Mouse (Mus musculus): ENCODE results near the gene Pdzrn3.

The Pdzrn3 gene

GRCm38 (mm10) chr6:101254652-101255051 lies 123.0 kb downstream of the Pdzrn3 start:
- no peak for DNase-seq (ENCODE audit: low read depth)

GRCm38 (mm10) chr6:101251916-101252603 lies 125.6 kb downstream of the Pdzrn3 start:
- peak; percentile 22 for DNase-seq (ENCODE audit: low read depth)

- peak; percentile 73 for DNase-seq (ENCODE audit: low read depth)
Measured at GRCm38 (mm10) chr6:101251160-101251559, 126.5 kb downstream of the Pdzrn3 start.

DNA sequence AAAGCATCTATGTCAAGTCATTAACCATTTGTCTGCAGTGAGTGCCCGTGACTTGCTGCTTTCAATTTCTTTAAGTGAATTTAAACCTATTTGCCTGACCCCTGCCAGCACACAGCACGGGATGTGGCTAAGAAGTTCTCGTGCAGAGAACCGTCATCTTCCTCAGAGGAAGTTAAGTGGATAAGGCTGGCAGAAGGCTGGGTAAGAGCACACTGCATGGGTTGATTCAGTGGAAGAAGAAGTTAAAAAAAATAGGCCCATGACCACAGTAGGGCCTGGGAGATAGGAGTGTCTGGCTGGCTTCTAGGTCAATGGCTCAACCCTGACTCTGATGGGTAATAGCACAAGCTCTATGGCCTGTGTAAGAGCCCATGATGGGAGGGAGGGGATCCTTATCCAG lies 131.6 kb downstream of the Pdzrn3 start:
- no peak for DNase-seq (ENCODE audit: low read depth)

DNA sequence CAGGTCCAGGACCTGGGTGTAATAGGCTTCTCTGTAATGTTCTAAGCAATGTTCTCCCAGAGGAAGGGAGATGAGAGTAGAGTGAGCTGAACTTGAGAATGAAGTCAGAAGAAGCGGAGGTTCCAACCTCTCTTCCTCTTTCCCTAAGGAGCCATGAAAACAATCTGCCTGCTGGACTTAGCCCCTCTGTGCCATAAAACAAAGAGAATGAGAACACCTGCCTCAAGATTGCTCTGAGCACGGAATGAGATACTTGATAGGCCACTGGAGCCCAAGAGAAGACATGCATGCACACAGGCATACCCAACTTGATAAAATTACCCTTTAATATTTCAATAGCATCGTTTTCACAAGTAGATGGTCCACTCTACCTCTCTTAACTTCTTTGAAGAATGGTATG lies 133.3 kb downstream of the Pdzrn3 start:
- DNase-seq (ENCODE audit: low read depth), result no peak

- DNase-seq (ENCODE audit: low read depth), result no peak
Measured at GRCm38 (mm10) chr6:101243189-101243815, 134.4 kb downstream of the Pdzrn3 start.

DNA sequence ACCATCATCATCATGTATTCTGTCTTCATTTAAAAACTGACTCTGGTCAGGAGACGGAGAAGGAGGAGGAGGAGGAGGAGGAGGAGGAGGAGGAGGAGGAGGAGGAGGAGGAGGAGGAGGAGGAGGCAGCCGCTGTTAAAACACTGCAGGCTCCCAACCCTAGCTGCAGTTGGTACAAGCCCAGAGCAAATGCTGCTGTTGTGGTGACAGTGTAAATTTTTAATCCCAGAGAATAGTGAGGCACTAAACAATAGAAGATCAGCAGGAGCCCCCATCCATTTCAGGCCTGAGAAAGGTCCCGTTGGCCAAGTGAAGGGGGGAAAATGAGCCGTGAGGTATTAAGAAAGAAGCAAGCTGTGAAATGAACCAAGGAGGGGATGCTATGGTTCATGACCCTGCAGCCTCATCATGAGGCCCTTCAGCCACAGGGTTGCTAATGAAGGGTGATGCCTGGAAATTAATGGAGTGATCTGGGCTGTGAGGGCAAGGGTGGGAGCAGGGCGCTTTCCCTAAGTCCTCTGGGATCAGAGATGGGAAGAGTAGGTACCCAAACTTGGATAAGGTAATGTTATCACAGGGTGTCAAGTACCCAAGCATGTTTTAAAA lies 141.0 kb downstream of the Pdzrn3 start:
- DNase-seq (ENCODE audit: low read depth), result no peak

DNA sequence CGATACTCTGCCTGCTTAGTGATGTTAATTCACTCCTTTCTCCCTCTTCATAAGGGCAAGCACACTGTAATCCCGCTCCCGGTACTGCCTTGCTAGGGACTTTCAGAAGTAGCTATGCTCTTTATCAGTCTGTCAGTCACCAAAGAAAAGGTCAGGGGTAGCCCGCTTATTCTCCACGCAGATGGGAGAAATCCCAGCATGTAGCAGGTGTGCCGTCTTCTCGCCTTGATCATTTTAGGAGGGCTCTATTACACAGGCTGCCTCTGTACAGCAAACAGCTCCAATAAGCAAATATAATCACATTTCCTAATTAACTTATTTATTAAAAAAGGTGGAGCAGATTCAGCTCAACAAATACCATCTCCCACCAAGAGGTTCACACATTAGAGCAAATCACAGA lies 141.5 kb downstream of the Pdzrn3 start:
- DNase-seq (ENCODE audit: low read depth), result no peak

DNA sequence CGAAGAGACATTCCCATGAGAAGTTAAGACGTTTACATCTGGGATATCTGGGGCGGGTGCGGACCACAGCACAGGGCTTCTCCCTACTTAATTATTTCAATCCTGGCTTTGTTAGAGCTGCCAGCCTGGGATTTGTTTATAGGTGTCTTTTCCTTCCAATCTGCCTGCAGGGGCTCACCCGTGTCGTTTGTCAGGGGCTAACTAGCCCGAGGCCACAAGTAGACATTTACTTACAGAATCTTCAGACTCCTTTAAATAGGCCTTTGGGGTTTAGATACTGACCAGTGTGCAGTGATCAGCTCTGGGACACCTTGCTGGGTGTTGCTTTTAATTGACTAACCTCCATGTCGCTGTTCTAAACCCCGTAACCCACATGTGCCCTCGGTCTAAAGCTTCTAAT lies 143.3 kb downstream of the Pdzrn3 start:
- no peak for DNase-seq (ENCODE audit: low read depth)

DNA sequence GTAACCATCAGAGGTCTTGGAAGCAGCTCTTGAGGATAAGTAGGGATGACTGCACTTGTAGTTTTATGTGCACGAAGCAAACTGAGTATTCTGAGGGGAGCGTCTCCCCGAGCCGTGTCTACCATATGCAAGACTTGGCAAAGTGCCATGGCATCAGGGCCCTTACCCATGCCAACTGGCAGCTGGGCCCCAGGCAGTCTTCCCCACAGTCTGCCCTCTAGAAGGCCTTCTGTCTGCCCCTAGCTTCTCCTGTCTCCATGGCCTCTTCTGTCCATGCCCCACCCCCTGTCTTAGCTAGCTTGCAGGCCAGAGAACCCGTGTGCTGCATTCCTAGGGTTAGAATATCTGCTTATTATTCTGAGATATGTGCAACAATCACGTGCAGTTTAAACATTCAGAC lies 144.0 kb downstream of the Pdzrn3 start:
- DNase-seq (ENCODE audit: low read depth), result peak; percentile 33

DNA sequence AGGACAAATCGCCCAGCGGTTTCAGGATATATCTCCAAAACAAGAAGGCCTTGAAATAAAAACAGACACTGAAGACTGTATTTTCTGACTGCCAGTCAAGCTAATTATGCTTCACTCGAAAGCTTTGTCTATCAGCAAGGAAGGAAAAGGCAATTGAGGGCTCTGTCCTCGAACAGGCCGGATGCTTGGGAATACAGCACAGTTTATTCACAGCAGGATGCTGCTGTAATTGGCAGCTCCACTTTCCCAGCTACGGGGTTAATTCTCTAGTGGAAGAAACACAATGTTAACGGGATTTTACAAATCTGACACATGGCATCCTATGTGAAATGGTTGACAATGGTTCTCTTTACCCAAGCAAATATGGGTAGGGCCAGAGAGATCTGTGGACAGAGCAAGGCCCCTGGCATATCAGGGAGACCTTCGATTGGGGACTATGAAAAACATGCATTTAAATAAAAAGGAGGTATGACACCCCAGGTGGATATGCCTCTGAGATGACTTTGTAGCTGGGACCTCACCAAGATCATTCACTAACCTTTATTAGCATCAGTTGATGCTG lies 150.3 kb downstream of the Pdzrn3 start:
- DNase-seq (ENCODE audit: low read depth), result no peak

DNA sequence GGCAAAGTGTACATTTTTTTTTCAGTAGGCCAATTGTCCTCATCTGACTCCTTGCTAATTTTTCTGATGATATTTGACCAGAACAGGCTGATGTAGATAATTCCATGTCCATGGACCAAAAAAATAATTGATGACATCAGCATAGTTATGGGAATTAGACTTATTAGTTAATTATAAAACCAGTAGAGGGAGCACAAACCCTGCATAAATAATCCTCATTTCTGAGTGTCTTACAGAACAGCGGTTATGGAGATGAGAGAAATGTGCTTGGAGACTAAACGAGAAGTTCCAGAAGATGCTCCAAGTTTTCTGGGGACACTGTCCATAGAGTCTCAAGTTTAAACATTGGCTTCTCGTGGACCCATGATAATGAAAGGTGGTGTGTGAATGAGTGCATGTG lies 157.4 kb downstream of the Pdzrn3 start:
- peak; percentile 9 for DNase-seq (ENCODE audit: low read depth)

DNA sequence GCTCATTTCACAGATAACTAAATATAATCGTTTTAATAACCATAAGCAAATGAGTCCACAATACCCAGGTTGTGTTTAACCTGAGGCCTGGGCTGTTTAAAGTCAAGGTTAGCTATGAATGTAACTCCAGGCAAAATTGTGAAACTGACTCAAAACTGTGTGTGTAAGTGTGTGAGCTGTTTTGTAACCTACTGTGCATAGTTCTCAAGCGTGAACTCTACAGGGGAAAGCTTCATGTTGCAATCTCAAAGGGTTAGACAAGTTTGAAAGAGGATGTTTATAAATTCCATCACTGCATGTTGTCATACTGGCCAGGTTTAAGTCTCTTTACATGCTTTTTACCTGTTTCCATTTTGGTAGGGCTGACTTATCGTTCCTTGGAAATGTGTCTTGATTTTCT lies 158.7 kb downstream of the Pdzrn3 start:
- peak; percentile 9 for DNase-seq (ENCODE audit: low read depth)

GRCm38 (mm10) chr6:101218197-101218596 lies 159.5 kb downstream of the Pdzrn3 start:
- DNase-seq (ENCODE audit: low read depth), result no peak

GRCm38 (mm10) chr6:101217756-101218155 lies 159.9 kb downstream of the Pdzrn3 start:
- no peak for DNase-seq (ENCODE audit: low read depth)

GRCm38 (mm10) chr6:101215436-101215791 lies 162.3 kb downstream of the Pdzrn3 start:
- no peak for DNase-seq (ENCODE audit: low read depth)

- DNase-seq (ENCODE audit: low read depth), result no peak
Measured at GRCm38 (mm10) chr6:101214734-101215435, 162.8 kb downstream of the Pdzrn3 start.

- DNase-seq (ENCODE audit: low read depth), result no peak
Measured at GRCm38 (mm10) chr6:101213066-101213465, 164.6 kb downstream of the Pdzrn3 start.

DNA sequence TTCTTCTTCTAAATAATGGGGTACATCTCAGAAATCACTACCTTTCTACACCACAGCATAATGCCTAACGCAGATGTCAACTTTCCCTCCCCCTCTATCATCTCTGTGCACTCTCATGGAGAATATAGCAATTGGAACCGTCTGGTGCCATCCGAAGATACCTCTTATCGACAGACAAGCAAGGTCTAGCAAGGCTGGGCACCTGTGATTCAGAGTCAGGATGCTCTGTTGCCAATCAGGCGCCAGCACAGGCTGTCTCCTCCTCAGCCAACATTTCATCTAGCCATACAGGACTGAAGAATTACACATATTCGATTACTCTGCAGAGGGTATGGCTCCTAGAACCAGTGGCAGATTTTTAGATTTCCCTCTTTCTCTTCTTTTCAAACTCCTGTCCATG lies 165.6 kb downstream of the Pdzrn3 start:
- DNase-seq (ENCODE audit: low read depth), result no peak

DNA sequence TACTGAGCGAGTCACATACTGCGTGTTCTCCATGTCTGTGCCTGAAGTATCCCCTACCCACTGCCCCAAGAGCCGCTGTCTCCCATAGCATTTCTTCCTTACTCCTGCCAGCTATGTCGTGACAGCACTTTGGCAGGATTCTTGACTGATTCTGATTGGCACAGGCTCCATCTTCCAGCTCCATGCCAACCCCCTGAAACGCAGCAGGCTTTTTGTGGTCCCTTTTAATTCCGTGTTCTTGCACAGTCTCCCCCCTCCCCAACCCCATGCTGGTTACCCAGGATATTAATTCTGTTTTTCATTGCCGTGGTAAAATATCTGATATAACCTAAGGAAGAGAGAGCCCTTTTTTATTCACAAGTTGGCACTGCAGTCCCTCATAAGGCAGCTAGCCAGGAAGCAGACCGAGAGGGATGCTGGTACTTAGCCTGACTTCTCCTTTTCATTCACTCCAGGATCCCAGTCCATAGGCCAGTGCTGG lies 166.3 kb downstream of the Pdzrn3 start:
- DNase-seq (ENCODE audit: low read depth), result no peak

- DNase-seq (ENCODE audit: low read depth), result no peak
Measured at GRCm38 (mm10) chr6:101198943-101199298, 178.8 kb downstream of the Pdzrn3 start.

DNA sequence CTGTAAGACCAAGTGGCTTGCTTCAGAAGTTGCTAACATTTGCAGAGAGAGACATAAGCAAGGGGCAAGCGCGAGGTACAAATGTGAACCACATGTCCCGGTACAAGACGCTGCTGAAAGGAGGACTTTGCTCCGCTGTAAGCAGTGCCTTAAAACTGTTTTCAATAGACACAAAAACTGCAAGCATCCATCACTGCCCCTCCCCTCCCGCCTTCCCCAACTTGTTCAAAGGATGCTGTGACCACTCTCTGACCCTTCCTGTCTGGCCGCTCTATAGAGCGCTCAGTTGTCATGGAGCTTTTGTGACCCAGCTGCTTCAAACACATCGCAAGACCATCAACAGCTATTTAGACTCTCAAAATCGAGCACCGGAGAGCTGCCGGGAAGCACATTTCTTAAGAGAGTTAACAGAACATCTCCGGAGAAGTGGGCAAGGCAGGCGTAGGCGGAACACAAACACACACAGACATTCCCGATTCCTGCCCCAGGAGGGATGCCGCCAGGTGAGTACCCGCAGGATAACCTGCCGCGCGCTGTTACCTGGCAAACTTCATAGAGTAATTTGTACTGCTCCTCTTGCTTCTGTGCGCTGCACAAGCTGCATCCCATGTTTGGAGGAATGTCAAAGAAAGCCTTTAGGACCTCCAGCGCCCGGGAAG lies 179.3 kb downstream of the Pdzrn3 start:
- DNase-seq (ENCODE audit: low read depth), result no peak

Measured in NIH3T3 (cell line).